Mouse (Mus musculus): Measurements from ENCODE around the gene Ezh1.
"Not testable (repeated sequence)": the region's sequence is repeated elsewhere in the genome, so short reads cannot be mapped to it uniquely, and the experiment has no call there.

The Ezh1 gene

GRCm38 (mm10) chr11:101168301-101168980 lies 57.8 kb downstream of the Ezh1 start:
- peak; percentile 74 for DNase-seq (ENCODE audit: low read depth)

- no peak for DNase-seq (ENCODE audit: low read depth)
Observed at GRCm38 (mm10) chr11:101167963-101168300, 58.3 kb downstream of the Ezh1 start.

- DNase-seq (ENCODE audit: low read depth), result peak; percentile 45
Observed at GRCm38 (mm10) chr11:101167211-101167962, 58.9 kb downstream of the Ezh1 start.

- DNase-seq (ENCODE audit: low read depth), result no peak
Observed at GRCm38 (mm10) chr11:101166357-101166756, 59.9 kb downstream of the Ezh1 start.

- no peak for DNase-seq (ENCODE audit: low read depth)
Observed at GRCm38 (mm10) chr11:101164677-101165580, 61.3 kb downstream of the Ezh1 start.

DNA sequence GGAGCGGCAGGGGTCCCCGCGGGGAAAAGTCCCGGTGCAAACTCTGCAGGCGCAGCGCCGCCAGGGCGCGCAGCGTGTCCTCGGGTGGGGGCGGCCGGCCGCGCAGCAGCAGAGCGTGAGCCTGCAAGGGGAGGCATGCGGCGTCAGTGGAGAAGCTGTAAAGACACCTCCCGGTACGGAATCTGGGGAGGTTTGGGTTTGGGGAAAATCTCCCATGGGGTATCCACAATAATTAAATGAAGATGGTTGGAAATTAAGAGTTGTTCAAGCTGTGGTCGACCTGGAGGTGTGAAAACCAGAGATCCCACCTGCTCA lies 62.0 kb downstream of the Ezh1 start:
- no peak for DNase-seq (ENCODE audit: low read depth)

- DNase-seq (ENCODE audit: low read depth), result no peak
Observed at GRCm38 (mm10) chr11:101163476-101164350, 62.5 kb downstream of the Ezh1 start.

DNA sequence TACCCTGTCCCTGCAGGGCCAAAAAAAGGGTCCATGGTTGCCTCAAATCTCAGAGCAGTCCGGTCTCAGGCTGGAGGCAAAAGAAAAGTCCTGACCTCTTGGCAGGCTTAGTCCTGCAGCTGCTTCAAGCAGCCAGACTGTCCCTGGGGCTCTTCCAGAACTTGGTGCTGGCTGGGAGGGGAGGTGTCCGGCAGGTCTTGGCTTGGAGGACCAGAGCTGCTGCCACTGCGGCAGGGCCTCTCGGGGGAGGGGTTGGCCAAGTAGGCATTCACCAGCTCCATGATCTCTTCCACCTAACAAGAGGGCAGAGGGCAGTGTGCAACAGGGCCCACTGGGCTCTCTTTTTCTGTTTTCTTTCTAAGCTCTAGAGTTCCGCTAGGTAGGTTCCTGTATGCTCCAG lies 63.5 kb downstream of the Ezh1 start:
- no peak for DNase-seq (ENCODE audit: low read depth)

DNA sequence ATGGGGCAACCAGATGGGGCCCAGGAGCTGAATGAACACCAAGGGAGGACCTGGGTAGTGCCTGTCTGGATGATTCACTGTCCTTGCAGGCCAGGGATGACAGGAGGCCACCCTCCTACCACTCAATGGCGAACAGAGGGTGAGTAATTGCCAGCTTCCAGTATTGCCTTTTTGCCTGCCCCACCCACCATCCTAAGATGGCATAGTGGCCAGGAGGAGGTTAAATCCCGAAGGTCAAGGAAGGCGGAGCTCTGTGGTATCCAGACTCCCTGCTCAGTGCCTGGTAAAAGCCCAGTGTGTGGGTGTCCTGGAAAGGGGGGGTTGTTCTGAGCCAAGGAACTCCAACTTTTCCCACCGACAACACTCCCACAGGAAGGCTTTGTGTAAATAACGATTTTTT lies 64.0 kb downstream of the Ezh1 start:
- no peak for DNase-seq (ENCODE audit: low read depth)

GRCm38 (mm10) chr11:101161551-101161950 lies 64.7 kb downstream of the Ezh1 start:
- no peak for DNase-seq (ENCODE audit: low read depth)

DNA sequence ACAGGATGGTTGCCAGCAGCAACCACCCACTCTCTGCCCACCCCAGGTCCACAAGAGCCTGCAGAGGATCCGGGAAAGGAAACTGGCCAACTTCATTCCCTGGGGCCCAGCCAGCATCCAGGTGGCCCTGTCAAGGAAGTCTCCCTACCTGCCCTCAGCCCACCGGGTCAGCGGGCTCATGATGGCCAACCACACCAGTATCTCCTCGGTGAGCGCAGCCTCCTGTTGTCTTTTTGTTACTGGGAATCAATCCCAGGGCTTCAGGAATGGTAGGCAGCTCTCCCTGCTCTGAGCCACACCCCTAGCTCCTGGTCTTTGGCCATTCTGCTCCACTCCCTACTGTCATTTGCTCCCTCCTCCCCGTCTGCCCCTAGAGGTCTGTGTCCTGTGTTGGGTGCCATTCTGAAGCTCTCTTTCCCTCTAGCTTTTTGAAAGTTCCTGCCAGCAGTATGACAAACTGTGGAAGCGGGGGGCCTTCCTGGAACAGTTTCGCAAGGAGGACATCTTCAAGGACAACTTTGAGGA lies 65.2 kb downstream of the Ezh1 start:
- not testable (repeated sequence) for DNase-seq (ENCODE audit: low read depth)

GRCm38 (mm10) chr11:101160151-101160550 lies 66.1 kb downstream of the Ezh1 start:
- not testable (repeated sequence) for DNase-seq (ENCODE audit: low read depth)

DNA sequence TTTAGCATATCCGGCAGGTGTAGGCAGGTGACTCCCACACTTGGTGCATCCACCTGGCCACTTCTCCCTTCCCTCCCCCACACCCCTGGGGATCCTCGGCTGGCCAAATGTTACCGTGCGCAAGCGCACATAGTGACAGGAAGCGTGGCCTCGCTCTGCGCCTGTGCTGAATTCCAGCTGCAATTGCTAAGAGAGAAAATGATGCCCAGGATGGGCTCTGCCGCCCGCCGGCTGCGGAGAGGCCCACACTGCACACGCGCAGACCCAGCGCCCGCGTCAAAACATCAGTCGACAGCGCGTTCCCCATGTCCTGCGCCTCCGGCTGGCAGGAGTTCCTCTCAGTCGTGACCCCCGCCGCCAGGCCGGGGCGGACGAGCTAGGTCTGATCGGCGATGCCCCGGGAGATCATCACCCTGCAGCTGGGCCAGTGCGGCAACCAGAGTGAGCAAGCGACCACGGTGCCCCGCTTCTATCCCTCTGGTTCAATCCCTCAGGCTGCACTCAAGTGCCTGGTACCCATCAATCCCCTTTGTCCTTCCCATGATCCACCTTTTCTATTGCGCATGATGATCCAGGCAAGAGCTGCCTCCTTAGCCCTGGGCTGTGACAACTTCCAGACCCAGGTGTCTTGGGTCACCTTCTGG lies 70.4 kb downstream of the Ezh1 start, which contains the start of gene Tubg2:
TSS of gene Tubg2 (plus strand) at position 180 of the 644 bp plus-strand sequence.
- DNase-seq (ENCODE audit: low read depth), result no peak

GRCm38 (mm10) chr11:101155151-101155550 lies 71.1 kb downstream of the Ezh1 start:
- no peak for DNase-seq (ENCODE audit: low read depth)

- no peak for DNase-seq (ENCODE audit: low read depth)
Observed at GRCm38 (mm10) chr11:101154648-101155047, 71.6 kb downstream of the Ezh1 start.

GRCm38 (mm10) chr11:101152825-101153224 lies 73.4 kb downstream of the Ezh1 start:
- peak; percentile 41 for DNase-seq (ENCODE audit: low read depth)

DNA sequence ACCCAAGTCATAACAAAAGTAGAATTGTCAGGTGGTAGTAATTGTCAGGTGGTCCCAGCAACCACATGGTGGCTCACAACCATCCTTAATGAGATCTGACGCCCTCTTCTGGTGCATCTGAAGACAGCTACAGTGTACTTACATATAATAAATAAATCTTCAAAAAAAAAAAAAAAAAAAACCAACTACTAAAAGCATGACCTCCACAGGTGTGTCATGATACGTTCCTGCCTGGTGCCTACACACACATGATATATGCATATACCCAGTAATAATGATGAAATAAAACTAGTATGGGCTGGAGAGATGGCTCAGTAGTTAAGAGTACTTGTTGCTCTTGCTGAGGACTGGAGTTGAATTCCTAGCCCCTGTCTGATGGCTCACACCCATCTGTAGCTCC lies 75.2 kb downstream of the Ezh1 start:
- no peak for DNase-seq (ENCODE audit: low read depth)

DNA sequence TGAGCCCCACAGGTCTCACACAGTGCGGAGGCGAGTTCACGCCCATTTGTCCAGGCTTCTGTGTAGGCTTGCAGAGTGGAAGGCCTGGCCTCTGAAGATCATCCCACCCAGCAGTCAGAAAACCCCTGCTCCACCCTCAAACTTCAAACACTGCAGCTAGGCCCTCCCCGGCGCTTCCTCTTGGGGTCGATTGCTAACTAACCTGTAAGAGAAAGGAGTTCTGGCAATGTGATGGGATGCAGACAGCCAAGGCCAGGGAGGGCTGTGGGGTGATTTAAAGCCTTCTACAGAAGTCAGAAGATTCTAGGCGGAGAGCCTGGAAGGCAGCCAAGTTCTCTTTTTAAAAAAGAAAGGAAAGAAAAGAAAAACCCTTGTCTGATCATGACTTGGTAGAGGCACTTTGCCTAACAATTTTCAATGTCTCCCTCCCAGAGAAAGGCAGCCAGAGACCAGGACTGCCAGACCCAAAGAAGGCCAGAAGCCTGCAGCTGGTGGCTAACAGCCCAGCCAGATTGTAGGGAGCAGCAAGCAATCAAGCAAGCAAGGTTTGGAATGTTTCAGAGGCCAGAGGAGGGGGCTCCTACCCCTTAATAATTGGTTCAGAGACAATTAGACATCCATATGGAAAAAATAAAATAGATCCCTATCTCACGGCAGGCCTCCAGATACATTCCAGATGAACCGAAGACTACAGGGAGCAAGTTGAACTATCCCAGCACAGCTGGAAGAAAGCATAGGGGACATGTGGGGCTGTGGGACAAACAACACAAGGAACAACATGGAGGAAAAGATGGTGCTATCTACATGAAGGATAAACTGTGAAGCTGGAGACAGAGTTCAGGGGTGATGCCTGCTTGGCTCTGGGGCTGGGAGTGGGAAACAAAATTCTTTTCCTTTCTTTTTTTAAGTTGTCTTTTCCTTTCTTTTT lies 76.8 kb downstream of the Ezh1 start:
- DNase-seq (ENCODE audit: low read depth), result no peak

GRCm38 (mm10) chr11:101148751-101149150 lies 77.5 kb downstream of the Ezh1 start:
- DNase-seq (ENCODE audit: low read depth), result no peak

GRCm38 (mm10) chr11:101146377-101146776 lies 79.9 kb downstream of the Ezh1 start:
- no peak for DNase-seq (ENCODE audit: low read depth)
